Mouse (Mus musculus) kidney, postnatal 25 days (tissue): Measurements from ENCODE around the gene Hypk.

Source experiments
- DNase-seq, 2 experiments: peaks; one replicate each; pipeline ENCODE4 v3.0.0; 2021; ENCODE audit warnings: mixed read lengths in 2 of 2

Hypk gene

DNA sequence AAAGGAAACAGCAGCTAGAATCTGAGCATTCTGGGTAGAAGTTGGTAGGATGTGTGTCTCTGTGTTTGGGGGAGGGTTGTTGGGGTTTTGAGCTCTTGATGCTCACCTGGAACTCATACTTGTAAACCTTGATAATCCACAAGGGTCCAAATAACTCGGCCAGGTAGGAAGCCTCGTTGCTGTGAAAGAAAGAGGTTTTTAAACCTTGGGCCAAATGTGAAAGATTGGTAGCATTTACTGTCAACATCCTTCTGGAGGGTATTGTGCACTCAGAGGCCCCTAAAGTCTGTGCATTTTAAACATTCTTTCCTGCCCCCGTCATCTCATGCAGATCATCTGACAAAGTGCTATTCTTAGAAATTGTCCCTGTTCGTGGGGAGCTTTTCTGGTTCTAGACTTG is at the start of gene Hypk:
TSS of gene Hypk (plus strand) at position 301 of the 400 bp plus-strand sequence.
- DNase-seq: no peak

DNA sequence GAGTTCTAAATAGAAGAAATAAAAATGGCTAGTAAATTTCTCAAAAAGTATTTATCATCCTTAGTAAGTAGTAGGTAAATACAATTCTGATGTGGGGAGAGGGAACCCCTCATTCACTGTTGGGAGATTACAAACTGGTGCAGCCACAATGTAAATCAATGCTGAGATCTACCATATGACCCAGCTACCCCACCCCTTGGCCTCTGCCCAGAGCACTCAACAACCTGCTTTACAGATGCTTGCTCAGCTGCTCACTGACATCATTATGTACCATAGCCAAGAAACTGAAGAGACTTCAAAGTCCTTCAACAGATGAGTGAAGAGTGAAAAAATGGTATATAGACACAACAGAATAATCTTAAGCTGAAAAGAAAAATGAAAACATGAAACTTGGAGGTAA is 49.8 kb upstream of the Hypk start:
- DNase-seq: peak; percentile 18 to 38

DNA sequence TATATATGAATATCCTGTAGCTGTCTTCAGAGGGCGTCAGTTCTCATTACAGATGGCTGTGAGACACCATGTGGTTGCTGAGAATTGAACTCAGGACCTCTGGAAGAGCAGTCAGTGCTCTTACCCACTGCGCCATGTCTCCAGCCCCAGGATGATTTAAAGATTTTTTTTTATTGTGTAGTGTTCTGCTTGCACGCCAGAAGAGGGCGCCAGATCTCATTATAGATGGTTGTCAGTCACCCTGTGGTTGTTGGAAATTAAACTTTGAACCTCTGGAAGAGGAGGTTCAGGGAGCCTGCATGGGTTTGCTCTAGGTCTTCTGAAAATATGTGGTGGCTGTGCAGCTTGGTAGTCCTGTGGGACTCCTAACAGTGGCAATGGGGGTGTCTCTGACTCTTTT is 44.9 kb upstream of the Hypk start:
- DNase-seq: peak; percentile 45 to 57

DNA sequence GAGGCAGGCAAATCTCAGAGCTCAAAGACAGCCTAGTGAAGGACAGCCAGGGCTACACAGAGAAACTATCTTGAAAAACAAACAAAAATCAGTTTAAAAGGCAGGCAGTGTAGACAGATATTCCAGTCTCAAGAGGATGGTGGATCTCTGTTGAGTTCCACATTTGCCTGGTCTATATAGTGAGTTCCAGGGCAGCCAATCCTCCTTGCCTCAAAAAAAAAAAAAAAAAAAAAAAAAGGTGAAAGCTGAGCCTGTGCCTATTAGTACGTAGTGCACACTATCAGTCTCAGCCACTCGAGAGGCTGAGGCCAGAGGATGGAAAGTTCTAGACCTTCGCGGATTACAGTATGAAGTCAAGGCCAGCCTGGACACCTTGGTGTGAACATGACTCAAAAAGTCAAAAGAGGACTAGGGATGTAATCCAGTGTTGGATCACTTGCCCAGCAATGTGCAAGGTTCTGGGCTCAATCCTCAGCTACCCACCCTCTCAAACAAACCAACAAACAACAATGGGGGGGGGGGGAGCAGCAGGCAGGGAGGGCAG is 40.2 kb upstream of the Hypk start:
- DNase-seq: no peak

DNA sequence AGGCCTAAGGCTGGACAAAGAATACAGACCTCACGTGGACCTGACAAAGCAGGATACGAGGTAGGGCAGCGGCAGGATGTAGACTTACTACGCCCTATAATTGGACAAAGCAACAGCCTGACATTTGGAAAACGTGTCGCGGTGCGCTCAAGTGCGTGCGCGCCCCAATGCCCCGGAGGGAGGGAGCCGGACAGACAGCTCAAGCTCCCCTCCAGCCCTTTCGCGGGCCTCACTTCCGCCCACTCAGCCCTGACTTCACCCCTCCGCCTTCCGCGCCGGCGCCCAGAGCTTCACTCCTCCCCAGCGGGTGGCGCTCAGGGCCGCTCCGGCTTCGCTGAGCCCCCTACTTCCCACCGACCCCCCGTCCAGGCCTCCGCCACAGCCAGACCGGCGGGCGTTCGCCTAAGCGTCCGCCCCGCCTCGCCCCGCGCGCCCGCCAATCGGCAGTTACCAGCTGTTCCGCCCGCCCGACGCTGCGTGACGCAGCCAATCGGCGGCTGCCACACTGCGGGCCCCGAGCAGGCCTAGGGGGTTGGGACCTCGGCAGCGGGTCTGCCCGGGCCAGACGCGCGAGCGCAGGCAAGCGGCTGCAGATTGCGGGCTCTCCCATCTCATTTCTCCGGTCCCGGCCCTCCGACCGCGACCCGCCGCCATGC is 39.6 kb upstream of the Hypk start, which contains the start of the genes Pdia3 and Catsper2:
TSS of gene Pdia3 (plus strand) at position 389 of the 656 bp plus-strand sequence.
TSS of gene Catsper2 (minus strand) at position 406 of the 656 bp plus-strand sequence.
- peak; percentile 95 to 99 for DNase-seq

DNA sequence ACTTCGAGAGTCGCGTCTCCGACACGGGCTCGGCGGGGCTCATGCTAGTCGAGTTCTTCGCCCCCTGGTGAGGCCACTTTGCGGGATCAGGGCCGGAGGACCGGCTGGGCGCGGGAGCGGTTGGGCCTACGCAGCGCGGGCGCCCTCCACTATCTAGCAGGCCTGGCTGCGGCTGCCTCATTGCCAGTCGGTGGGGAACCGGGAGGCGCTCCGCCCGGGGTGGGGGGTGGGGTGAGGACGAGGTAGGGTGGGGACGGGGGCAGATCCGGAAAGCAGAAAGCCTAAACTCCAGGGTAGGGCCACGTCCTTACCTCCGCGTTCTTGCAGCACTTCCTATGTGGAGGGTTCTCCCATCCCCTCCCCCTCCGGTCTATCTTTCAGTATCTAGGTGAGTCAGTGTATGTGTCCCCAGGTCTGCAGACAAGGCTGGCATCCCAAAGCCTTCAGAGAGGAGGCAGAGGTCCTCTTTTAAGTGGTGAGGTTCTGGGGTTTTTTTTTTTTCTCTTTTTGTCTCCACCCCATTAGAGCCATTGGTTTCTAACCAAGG is 38.9 kb upstream of the Hypk start:
- DNase-seq: peak; percentile 37 to 66

DNA sequence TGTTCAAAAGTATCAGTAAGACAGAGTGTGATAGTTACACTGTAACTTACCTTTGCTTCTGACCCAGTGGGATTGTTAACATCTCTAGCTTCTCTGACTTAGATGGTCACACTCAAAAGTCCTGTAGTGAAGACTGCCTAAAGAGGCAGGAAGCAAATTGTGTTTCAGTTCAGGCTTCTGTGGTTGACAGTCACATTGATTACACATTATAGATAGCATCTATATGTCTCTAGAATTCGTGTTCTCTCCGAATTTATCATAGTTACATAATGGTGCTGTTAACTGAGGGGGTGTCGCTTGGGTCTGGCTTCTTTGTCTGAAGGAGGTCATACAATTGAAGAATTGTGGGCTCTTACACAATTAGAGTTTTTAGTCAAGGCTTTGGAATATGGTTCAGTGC is 38.0 kb upstream of the Hypk start:
- DNase-seq: no peak

DNA sequence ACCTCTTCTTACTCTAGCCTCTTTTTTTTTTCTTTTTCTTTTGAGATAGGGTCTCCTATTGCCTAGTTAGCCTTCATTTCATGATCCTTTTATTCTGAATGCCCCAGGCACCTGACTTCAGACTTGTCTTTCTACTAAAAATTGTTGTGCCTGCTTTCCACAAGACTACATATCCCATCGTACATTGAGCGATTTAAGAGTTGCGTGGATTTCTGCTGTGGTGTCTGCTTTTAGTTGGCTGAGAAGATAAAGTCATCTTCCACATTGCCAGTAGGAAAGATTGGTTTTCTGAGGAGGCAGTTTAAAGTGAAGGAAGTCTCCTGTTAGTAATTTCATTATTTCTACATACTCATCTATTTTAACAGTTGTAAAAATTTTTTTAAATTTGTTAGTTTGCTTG is 37.5 kb upstream of the Hypk start:
- no peak for DNase-seq

DNA sequence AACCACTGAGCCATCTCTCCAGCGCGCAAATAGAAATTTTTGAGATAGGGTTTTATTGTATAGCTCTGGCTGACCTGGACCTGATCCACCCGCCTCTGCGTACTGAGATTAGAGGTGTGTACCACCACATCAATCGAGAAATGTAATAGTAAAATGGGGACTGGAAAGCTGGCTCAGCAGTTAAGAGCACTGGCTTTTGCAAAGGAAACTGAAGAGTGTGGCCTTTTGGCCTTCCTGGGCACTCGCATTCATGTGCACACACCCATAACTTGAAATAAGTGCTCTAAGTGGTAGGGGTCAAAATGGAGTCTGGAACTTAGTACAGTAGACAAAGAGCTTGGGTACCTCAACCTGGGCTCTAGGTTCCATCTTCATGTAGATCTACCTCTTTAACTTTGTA is 36.7 kb upstream of the Hypk start:
- DNase-seq: no peak

DNA sequence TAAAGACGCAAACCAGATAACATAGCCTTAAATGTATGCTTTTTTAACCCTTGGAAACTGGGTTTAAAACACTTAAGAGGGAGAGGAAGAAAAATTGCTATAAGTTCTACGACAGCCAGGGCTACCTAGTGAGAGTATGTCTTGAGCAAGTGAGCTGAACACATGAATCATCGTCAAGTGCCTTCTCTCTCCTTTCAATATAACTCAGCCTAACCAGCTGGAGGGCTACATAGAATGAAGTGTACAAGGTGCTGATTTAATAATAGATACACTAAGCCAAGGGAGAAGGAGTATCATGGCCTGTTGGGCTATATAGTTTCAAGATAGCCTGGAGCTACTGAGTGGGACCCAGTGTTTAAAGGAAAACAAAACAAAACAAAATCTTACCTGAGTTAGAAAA is 34.6 kb upstream of the Hypk start:
- no peak for DNase-seq

DNA sequence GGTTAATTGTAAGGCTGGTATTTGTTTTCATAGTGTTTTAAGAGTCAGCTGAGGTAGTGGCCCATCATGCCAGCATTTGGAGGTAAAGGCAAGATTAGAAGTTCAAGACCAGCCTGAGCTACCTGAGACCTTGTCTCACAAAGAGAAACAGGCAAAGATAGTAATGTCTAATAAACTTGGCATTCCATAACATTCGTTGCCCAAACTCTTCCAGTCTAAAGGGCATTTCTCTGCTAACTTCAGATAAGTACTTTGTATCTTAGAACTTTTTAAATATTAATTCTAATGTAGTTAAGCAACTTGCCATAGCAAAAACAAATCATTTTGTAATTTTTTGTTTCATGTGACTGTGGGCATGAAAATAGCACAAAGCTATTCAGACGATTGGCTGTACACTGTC is 29.9 kb upstream of the Hypk start:
- DNase-seq: no peak

DNA sequence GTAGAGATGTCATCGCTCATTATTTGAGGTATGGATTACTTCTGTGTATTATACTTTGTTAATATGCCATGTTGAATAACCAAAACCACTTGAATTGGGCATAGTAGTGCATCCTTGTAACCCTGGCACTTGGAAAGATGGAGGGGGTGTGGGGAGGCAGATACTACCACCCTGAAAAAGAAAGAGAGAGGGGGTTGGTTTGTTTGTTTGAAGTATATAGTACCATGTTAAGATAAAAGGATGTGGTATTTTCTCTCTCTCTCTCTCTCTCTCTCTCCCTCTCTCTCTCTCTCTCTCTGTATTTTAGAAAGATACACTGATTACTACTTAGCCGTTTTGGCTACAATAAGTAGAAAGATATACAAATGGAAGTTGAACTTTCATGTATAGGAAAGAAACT is 27.2 kb upstream of the Hypk start:
- DNase-seq: no peak

DNA sequence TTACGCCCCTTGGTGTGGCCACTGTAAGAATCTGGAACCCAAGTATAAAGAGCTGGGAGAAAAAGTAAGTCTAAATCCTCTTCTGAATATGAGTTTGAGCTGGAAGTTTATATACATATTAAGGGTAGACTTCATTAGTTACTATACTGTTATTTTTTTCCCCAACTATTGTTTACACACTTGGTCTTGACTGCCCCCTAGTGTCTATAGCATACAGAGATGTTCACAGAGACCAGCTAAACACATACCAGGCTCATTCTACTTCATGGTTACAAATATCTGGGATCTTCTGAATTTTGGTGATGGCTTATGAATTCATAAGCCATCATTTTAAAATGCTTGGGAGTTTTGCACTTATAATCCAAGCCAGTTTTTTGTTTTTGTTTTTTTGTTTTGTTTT is 18.2 kb upstream of the Hypk start:
- no peak for DNase-seq

DNA sequence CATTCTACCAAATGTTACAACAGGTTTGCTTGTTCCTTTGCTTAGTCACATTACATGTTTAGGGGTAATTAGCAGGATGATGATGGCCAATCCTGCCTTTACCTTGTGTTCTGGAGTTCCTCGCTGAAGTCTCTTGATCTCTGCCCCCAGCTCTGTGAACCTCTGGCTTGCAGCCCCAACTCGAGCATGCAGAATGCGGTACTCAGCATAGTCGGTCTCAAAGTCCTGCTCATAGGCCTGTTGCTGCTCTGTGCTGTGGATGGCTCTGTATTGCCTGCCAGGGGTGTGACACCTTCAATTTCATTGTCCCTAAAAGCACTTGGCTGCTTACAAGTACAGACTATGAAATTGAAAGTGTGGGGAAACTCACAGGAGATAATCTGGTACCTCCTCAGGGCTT is 13.3 kb upstream of the Hypk start:
- peak; percentile 72 to 87 for DNase-seq

DNA sequence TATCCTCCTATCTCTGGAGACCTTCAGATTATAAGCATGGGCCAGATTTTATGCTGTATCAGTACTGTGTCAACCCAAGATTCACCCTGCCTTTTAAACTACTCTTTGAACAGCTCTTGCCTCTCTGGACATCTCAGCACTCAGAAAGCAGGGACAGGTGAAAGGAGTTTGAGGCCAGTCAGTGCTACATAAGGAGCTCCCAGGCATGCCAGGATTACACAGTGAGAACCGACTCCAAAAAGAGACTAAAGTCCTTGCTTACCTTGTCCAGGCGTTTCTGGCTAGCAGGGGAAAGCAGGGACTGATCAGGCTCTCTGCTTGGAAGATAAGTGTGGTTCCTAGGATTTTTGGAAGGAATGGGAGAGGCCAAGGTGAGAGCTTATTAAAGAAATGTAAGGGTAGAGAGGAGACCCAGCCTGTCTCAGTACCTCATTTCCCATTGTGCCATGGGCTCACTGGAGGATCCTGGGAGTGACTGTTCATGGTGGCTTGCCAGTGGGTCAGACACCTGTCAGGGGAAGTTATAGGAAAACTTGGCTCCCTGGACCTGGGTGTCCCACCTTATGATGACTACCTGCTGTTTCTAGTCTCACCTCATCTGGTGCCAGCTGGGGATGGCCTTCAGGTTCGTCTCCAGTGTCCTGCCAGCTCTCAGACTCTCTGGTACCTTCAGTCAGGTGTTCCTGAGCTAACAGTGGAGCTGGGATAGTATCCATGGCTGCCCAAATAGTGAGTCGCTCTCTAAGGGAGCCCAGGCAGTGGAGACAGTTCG is 12.1 kb upstream of the Hypk start:
- DNase-seq: no peak

DNA sequence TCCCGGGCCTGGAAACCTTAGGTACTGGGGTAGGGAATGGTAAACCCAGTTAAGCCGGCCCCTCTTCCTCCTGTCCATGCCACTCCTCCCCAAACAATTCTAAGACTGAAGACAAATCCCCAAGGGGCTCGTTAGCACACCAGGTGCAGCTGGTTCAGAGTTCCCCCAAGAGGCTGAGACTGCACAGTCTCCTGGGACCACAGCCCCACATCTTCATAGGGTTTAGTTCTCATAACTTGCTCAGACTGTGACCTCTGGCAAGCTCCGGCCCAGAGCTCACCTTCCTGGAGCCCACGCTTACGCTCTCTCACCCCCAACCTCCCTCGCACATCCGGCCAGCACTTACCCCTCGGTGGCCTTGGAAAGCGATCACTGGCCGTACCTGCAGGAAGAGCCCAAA is 11.3 kb upstream of the Hypk start:
- DNase-seq: peak in 1 of 2 experiments; percentile 47

DNA sequence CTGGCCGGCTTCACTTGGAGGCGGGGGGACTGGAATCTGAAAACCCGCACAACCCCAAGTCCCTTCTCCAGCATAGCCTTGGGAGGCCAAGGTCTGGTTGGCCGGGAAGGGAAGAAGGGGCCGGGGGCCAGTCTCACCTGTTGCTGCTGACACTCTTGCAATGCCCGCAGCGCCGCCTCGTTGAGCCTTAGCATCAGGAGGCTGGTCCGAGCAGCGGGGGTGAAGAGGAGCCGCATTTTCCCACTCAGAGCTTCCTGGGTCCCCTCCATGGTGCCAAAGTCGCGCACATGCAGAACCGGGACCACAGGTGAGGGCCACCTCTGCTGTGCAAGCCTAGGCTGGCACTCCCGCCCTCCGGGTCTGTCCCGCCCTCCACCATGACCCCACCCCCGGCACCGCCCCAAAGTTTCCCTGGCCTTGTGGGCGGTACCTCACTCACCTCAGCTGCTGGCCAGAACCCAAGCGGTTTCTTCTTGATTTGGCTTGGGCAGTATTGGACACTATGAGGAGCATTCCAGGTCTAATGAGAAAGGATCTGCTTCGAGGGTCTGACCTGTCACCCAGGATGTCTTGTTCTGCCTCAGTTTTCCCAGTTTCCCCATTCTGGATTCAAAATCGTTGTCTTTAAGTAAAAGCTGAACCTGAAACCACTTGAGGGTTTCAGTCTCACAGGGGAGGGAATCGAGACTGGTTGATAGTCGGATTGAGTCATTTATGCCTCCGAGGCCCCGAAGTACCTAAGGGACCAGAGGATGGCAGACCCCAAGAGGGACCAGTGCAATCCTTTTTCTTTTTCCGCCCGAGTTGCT is 10.6 kb upstream of the Hypk start:
- DNase-seq: peak; percentile 93 to 94

DNA sequence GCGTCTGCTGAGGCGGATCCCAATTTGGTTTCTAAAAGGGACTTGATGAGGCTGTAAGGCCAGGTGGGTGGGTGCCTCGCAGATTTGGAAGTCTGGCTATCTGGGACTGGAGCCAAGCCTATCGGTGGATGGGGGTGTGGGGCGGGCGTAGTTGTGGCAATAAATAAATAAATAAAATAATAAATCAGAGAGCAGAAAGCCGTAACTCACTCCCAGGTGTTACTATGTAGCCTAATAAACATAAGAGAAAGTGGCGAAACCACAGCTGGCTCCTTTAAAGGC is 10.1 kb upstream of the Hypk start:
- peak in 1 of 2 experiments; percentile 48 for DNase-seq

DNA sequence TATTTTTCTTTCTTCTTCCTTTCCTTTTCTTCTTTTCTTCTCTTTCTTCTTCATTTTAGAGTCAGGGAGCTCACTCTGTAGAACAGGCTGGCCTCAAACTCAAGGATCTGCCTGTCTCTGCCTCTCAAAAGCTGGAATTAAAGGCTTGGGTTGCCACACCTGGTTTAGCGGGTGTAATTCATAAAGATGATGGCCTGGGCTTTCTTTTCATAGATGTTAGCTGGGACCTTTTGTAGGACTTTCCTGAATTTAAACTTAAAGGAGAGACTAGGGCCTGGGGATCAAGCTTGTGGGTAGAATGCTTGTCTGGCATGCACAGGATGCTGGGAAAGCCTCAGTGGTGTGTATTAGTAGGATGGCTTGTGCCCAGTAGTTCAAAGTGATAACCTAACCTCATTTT is 8.9 kb upstream of the Hypk start, which contains the start of gene Ell3:
TSS of gene Ell3 (minus strand) at position 101 of the 400 bp plus-strand sequence.
- no peak for DNase-seq

DNA sequence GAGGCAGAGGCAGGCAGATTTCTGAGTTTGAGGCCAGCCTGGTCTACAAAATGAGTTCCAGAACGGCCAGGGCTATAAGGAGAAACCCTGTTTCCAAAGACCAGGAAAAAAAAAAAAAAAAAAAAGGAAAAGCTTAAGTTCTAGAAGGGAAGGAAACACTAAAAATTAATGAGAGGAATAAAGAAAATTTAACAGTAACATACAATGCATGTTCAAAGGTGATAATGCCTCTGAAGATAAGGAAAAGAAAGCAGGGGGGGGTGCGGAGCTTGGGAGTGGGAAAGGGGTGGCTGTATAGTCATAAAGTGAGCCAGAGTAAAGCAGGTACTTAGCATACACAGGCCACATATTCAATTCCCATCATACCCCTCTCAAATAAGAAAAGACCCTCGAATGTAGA is 8.0 kb upstream of the Hypk start:
- no peak for DNase-seq

DNA sequence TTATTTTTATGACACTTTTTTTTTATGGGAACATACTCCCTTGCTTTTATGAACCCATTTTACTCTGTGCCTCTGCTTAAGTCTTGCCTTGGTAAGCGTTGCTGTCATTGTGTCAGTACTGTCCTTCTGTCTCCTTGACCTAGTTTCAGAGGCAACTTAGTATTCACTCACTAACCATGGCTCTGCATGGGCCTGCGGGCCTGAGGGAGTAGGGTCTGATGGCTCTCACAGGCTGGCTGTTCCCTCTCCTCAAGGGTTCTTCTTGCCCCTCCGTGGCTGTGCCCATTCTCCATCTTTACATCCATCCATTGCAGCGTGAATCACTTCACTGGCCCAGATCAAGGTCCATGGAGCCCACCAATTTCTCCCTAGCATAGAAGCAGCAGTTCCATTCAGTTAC is 6.6 kb upstream of the Hypk start:
- no peak for DNase-seq

DNA sequence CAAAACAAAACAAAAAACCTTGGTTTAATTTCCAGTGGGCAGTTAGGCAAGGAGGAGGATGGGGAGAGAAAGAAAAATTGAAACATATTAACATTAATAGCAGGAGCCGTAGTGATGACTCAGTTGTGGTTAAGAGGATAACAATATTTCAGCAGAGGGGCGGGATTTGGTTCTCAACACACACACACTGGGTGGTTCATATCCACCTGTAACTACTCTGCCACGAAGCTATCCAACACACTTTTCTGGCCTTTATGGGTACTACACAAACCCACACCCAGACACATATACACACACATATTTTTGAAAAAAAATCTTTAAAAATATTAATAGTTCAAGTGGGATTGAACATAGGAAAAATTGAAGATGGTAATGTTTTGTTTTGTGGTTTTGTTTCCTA is 6.1 kb upstream of the Hypk start:
- no peak for DNase-seq

DNA sequence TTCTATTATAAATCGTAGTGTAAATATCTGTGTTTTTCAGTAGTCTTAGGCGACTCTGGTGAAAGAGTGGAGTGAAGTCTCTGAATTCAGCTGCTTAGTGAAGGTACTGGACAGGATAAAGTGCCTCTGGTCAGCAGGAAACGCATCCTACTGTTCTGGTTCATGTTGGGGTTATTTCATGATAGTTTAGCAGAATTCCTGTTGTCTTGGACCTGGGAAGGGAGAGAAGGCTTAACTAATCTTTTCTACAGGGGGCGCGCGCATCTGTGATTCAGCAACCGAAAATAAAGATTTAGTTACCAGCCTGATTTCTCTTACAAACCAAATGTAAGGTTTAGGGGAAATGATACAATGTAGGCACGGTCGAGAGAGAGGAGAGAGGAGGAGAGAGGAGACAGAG is 5.0 kb upstream of the Hypk start:
- peak; percentile 60 to 77 for DNase-seq
